In genomic region chr3:52047537-52047936, GRCm38 (mm10) we compare ENCODE assay signal across 8 mouse cellular contexts. TPM values are rescaled to one million over a fixed set of nuclear protein-coding genes. Genes with fewer than 3 reads are reported as not detected.
DNase-seq lines count a peak whose midpoint lies in the region; ATAC-seq lines count a peak whose summit lies in the region.

No protein-coding gene starts in this region.

- no peaks in the 10 kb centered on the region for H3K9me3 ChIP-seq in liver, embryonic 15.5 days (replicated peaks)

- H3K27me3 ChIP-seq in liver, embryonic 15.5 days: no peaks in the 10 kb centered on the region

- 77% methylated on average over 8 of the region's 8 CpGs for WGBS in liver, embryonic 15.5 days (ENCODE audit: insufficient replicate concordance)

- H3K36me3 ChIP-seq in liver, embryonic 15.5 days (replicated peaks): no peaks in the 10 kb centered on the region

- no peak overlapping the region for H3K9ac ChIP-seq in liver, embryonic 15.5 days

- H3K4me3 ChIP-seq in liver, embryonic 15.5 days (replicated peaks): no peak overlapping the region

- H3K27ac ChIP-seq in liver, embryonic 15.5 days (replicated peaks): 0 out of 2 replicates have a peak overlapping the region, but pooled peaks have one; percentile 22

- peaks cover 39% of the 10 kb centered on the region for H3K4me1 ChIP-seq in liver, embryonic 15.5 days (replicated peaks)

- peak overlapping the region; percentile 65 for H3K4me2 ChIP-seq in liver, embryonic 15.5 days

- DNase-seq in cerebellum, adult 8-10 months: peak; percentile 33
- DNase-seq in cerebellum, adult 9-10 months: no peak
- DNase-seq in NIH3T3 (ENCODE audit: low read depth): peak; percentile 13
- no peak for DNase-seq in left cerebral cortex, postnatal 36 days (ENCODE audit: low spot score in 2 of 2)
- DNase-seq in gastrocnemius, postnatal 10 days: no peak
- DNase-seq in thymus, postnatal 4 days: no peak

- peak; percentile 15; the same call in 1 of the 2 replicates for ATAC-seq in granulocyte monocyte progenitor cell, adult 5-6 weeks (replicated peaks; ENCODE audit: poor library complexity, severe bottlenecking)
- ATAC-seq in liver, embryonic 15.5 days (ENCODE audit: insufficient read depth): no peak

- intact Hi-C loops in left cerebral cortex, postnatal 36 days (cut with DNase I): loop anchor here (5.0 kb wide), 2 partner anchors 40 kb away; no protein-coding TSS in a partner anchor

RNA-seq across cellular contexts. Expression of gene Maml3, which starts 57.3 kb away (rescaled TPM):
- 12.3 and 16.3 TPM in 2 replicates for total RNA-seq in granulocyte monocyte progenitor cell, adult 5-6 weeks (2014; fragmentation: Nextera tagmentation)
- total RNA-seq in granulocyte monocyte progenitor cell, adult 5-6 weeks (2017): 4.7 and 4.9 TPM in 2 replicates
- polyA plus RNA-seq in liver, embryonic 15.5 days (2015; fragmentation: Nextera tagmentation; extraction: Ambion mirVana): 0.73 and 0.96 TPM in 2 replicates
- total RNA-seq in left cerebral cortex, postnatal 36 days (2021): 10 to 100 TPM in 1 of 2 experiments, 1 to 10 TPM in 1; 6.2 to 11.9 TPM
- total RNA-seq in gastrocnemius, postnatal 10 days (2021): 1 to 10 TPM; 5.2 to 6.6 TPM

Comparison
In these comparisons a context has a peak if more than half of its experiments do, and no peak if none do; other contexts are left out.
1. DNase-seq: peak in cerebellum, adult 8-10 months (single experiment) and NIH3T3 (single experiment); none in cerebellum, adult 9-10 months (single experiment), left cerebral cortex, postnatal 36 days (0 of 2), gastrocnemius, postnatal 10 days (single experiment) and thymus, postnatal 4 days (single experiment).